In genomic region chr4:139430176-139430575, GRCm38 (mm10) we compare ENCODE assay signal across 8 mouse cellular contexts.
DNase-seq lines count a peak whose midpoint lies in the region; ATAC-seq and TF ChIP-seq lines count a peak whose summit lies in the region.

No protein-coding gene starts in this region.

- no peaks in the 10 kb centered on the region for H3K27me3 ChIP-seq in liver, embryonic 14.5 days (ENCODE audit: control insufficient read depth, insufficient read depth, low read length)

- TF ChIP-seq CTCF in liver, embryonic 14.5 days (IDR thresholded peaks at IDR 0.05; ENCODE audit: low read depth), result peak; percentile 82

- ATAC-seq in liver, embryonic 14.5 days (ENCODE audit: insufficient read depth), result peak; percentile 52

- TF ChIP-seq EP300 in liver, embryonic 14.5 days (IDR thresholded peaks at IDR 0.05; ENCODE audit: low read depth), result no peak

- no peak overlapping the region for H3K27ac ChIP-seq in liver, embryonic 14.5 days

- DNase-seq in A20 (ENCODE audit: low read depth, low spot score) (peak; percentile 37), adipocyte (ENCODE audit: low spot score) (peak; percentile 41)
- peak; percentile 83 for DNase-seq in embryo, embryonic 10 days (ENCODE audit: low spot score)
- DNase-seq in heart, adult 9 months (ENCODE audit: low spot score in 2 of 2), result peak; percentile 71
- DNase-seq in kidney, postnatal 25 days, result peak; percentile 79 to 82
- peak; percentile 26 to 37 (median 36) for DNase-seq in liver, embryonic 14.5 days (ENCODE audit: low read depth in 3 of 3, low spot score in 3 of 3)
- peak; percentile 59 for DNase-seq in ovary, postnatal 36 days (ENCODE audit: low spot score)
- DNase-seq in thymus, postnatal 10 days (ENCODE audit: low spot score in 2 of 2), result peak; percentile 9 to 37

- H3K9ac ChIP-seq in liver, embryonic 14.5 days (replicated peaks), result no peak overlapping the region

- no peak overlapping the region for H3K4me3 ChIP-seq in liver, embryonic 14.5 days (ENCODE audit: insufficient read depth in 1 of 2, low read depth in 2 of 2, low read length in 2 of 2)

- peaks cover 97% of the 10 kb centered on the region for H3K36me3 ChIP-seq in liver, embryonic 14.5 days (replicated peaks; ENCODE audit: control insufficient read depth, insufficient read depth, low read depth)

- H3K9me3 ChIP-seq in liver, embryonic 14.5 days (ENCODE audit: control insufficient read depth, low read length), result no peaks in the 10 kb centered on the region

- 38% methylated on average over 15 of the region's 15 CpGs for WGBS in liver, embryonic 14.5 days (ENCODE audit: insufficient replicate concordance)

- no peaks in the 10 kb centered on the region for H3K4me1 ChIP-seq in liver, embryonic 14.5 days (replicated peaks; ENCODE audit: control insufficient read depth in 2 of 2, insufficient read depth in 2 of 2, low read length in 1 of 2)

- no peak overlapping the region for H3K4me2 ChIP-seq in liver, embryonic 14.5 days (ENCODE audit: low read depth)

Comparison
In these comparisons a context has a peak if more than half of its experiments do, and no peak if none do; other contexts are left out.
1. DNase-seq: peak in every context shown above with its lines; median percentile 83 in embryo, embryonic 10 days; 80 in kidney, postnatal 25 days; 71 in heart, adult 9 months; 59 in ovary, postnatal 36 days; 41 in adipocyte; 37 in A20; 36 in liver, embryonic 14.5 days; 23 in thymus, postnatal 10 days.